Mouse (Mus musculus): ENCODE measurements around the gene Synm. TPM values are rescaled to one million over a fixed set of nuclear protein-coding genes. Genes with fewer than 3 reads are reported as not detected.

The Synm gene
- not detected for total RNA-seq (2023)

GRCm38 (mm10) chr7:67759629-67759995, at the start of gene Synm:
Gene Synm (minus strand): TSS chr7:67759742.

Other genes starting within 250 kb of the Synm start
- 10 to 100 TPM; 25.4 to 29.6 TPM for gene Lrrc28, start 114.5 kb downstream of the Synm start, total RNA-seq (2023)
- 1 to 10 TPM in 1 of 2 experiments, under 1 TPM in 1; 0.35 to 2.8 TPM for gene Ttc23, start 112.3 kb downstream of the Synm start, total RNA-seq (2023)
- gene Igf1r, start 193.1 kb upstream of the Synm start, total RNA-seq (2023): 100 to 1,000 TPM; 135 to 167 TPM

Data from neutrophil, adult 59 days (primary cell).